Mouse (Mus musculus) kidney, postnatal 0 days (tissue): ENCODE measurements at regions not wholly inside any gene's neighbourhood (a gene's known extent, or its start where the extent isn't known, plus 50 kb on each side); places are given as distances from the start of the nearest gene placed in this dataset.

ENCODE experiments used
- ATAC-seq: fragments of 200-750 bp; cut with Nextera tagmentation; replicated peaks from 2 replicates; pipeline ENCODE4 v1.8.0; 2017; ENCODE audit warnings: low read depth, moderate number of reproducible peaks, moderate TSS enrichment, moderate library complexity; ENCODE audit not compliant: low FRiP score
- DNase-seq: peaks from one replicate; pipeline ENCODE4 v3.0.0-alpha.2; 2016; ENCODE audit warnings: low spot score
- H3K27ac ChIP-seq: fragments of 300-500 bp; sonication (generic); 2 replicates; pipeline ENCODE4 v1.5.1; 2014; ENCODE audit warnings: mild to moderate bottlenecking
- H3K27me3 ChIP-seq: fragments of 300-500 bp; sonication (generic); 2 replicates; pipeline ENCODE4 v1.6.1; 2014; ENCODE audit warnings: low read length, mixed read lengths; ENCODE audit not compliant: insufficient read depth
- H3K36me3 ChIP-seq: fragments of 300-500 bp; sonication (generic); 2 replicates; pipeline ENCODE4 v1.6.1; 2014; ENCODE audit warnings: low read length, mixed read lengths; ENCODE audit not compliant: insufficient read depth
- H3K4me1 ChIP-seq: fragments of 300-500 bp; sonication (generic); replicated peaks from 2 replicates; pipeline ENCODE4 v1.6.1; 2014; ENCODE audit warnings: antibody characterized with exemption, low read length, mixed read lengths; ENCODE audit not compliant: insufficient read depth
- H3K4me2 ChIP-seq: fragments of 300-500 bp; sonication (generic); 2 replicates; pipeline ENCODE4 v1.6.1; 2014; ENCODE audit warnings: mild to moderate bottlenecking, low read length, moderate library complexity, mixed read lengths
- H3K4me3 ChIP-seq: fragments of 300-500 bp; sonication (generic); replicated peaks from 2 replicates; pipeline ENCODE4 v1.5.1; 2014; ENCODE audit warnings: low read depth, low read length
- H3K9ac ChIP-seq: fragments of 300-500 bp; sonication (generic); 2 replicates; pipeline ENCODE4 v1.6.1; 2014; ENCODE audit warnings: low read depth, low read length
- H3K9me3 ChIP-seq: fragments of 300-500 bp; sonication (generic); replicated peaks from 2 replicates; pipeline ENCODE4 v1.6.1; 2016; ENCODE audit warnings: low read length, inconsistent platforms, mixed read lengths
- CTCF ChIP-seq: IDR thresholded peaks from 2 replicates; pipeline ENCODE4 v1.5.1; 2016; ENCODE audit warnings: antibody characterized with exemption, low read depth, mild to moderate bottlenecking, moderate library complexity
- WGBS: fragments of 180-500 bp; shearing (Covaris S2); extraction: QIAGEN DNeasy Blood & Tissue Kit; methylation state at CpG from one replicate; pipeline ENCODE4 v1.1.7; 2014; 5-methylcytosine and 5-hydroxymethylcytosine counted together

DNA sequence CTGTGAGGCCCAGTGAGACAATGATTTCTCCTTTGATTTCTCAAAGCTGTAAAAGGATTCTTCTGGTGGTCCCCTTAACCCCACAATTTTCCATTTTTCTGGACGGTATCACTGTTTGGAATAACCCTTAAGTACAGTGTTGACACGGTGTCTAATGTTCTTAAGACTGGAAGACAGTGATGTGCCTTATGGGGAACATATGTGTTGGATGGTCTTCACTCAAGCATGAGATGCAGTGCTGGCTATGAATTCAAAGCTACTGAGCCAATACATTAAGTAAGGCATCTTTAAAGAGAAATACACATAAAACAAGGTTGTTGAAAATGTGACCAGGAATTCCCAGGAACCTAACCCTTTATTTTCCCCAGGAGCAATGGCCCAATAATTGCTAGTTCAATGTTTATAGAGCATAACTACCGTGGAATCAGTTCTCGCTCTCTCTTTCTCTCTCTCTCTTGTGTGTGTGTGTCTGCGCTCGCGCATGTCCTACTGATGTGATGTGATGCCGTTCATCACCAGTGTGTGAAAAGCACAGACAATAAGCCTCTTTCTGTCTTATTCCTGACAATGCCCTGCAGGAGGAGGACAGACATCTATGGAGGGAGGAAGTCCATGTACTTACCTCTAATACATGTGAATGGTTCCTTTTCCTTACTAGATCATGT is 125.4 kb upstream of the Peli1 start:
- Histone ChIP-seq H3K4me1 (no peaks in the 10 kb centered on the region), H3K27ac (no peak overlapping the region), H3K9ac (no peak overlapping the region), H3K4me2 (no peak overlapping the region), H3K36me3 (no peaks in the 10 kb centered on the region), H3K4me3 (no peak overlapping the region), H3K9me3 (no peaks in the 10 kb centered on the region), H3K27me3 (no peaks in the 10 kb centered on the region)
- no peak for DNase-seq
- 83% methylated on average over 8 of the region's 8 CpGs for WGBS
- no peak for TF ChIP-seq CTCF
- no peak for ATAC-seq

DNA sequence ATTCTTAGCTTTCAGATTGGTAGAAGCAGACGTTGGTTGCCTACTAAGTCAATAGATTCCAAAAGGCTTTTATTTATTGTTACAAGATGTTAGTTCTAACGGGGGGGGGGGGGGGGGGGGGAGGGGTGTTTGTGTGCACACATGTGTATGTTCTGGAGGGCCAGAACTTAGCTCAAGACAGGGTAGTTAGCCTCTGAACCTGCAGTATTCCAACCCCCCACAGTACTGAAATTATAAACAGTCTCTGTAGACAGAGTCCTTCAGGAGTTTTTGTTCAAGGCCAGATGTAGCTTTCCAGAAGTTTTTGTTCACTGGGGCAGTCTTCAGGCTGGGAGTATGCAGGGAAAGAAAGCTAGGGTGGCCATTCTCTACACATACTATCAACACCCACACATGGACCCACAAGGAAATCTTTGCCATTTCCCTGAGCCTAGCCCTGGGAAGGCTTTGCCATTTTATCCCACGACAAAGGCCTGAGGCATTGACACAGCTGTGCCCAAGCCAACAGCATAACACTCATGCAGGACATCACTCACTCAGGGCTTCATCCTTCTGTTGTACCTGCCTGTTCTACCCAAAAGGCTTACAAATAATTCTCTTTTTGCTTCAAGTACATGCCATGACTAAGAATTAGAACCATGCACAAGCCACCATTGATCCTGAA is 123.6 kb upstream of the Peli1 start:
- TF ChIP-seq CTCF = no peak
- DNase-seq = no peak
- no peak for ATAC-seq
- no peaks in the 10 kb centered on the region for H3K36me3 ChIP-seq
- no peak overlapping the region for H3K27ac ChIP-seq
- H3K9ac ChIP-seq = no peak overlapping the region
- no peaks in the 10 kb centered on the region for H3K27me3 ChIP-seq
- H3K9me3 ChIP-seq = no peaks in the 10 kb centered on the region
- 52% methylated on average over 3 of the region's 3 CpGs for WGBS
- H3K4me2 ChIP-seq = no peak overlapping the region
- no peaks in the 10 kb centered on the region for H3K4me1 ChIP-seq
- H3K4me3 ChIP-seq = no peak overlapping the region

DNA sequence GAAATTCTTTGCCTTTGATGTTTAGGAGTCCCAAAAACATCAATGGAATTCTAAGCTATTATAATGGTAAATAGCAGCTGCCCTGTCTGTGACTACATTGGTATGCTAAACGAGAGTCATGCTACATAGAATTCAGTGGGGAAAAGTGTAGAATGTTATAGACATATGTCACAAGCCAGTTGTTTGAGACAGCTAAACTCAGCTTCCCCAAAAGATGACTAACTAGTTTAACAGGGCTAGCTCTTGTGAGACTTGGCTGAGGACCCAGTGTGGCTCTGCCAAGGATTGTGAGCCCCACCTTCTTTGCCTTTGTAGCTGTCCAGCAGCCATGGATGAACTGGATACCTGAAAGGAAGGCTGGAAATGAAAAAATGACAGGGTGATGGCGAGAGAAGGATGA is 122.8 kb upstream of the Peli1 start:
- Histone ChIP-seq H3K4me2 (no peak overlapping the region), H3K36me3 (no peaks in the 10 kb centered on the region), H3K9me3 (no peaks in the 10 kb centered on the region), H3K9ac (no peak overlapping the region), H3K27me3 (no peaks in the 10 kb centered on the region), H3K27ac (no peak overlapping the region), H3K4me3 (no peak overlapping the region), H3K4me1 (no peaks in the 10 kb centered on the region)
- 75% methylated on average over 2 of the region's 2 CpGs for WGBS
- no peak for DNase-seq
- no peak for ATAC-seq
- no peak for TF ChIP-seq CTCF

DNA sequence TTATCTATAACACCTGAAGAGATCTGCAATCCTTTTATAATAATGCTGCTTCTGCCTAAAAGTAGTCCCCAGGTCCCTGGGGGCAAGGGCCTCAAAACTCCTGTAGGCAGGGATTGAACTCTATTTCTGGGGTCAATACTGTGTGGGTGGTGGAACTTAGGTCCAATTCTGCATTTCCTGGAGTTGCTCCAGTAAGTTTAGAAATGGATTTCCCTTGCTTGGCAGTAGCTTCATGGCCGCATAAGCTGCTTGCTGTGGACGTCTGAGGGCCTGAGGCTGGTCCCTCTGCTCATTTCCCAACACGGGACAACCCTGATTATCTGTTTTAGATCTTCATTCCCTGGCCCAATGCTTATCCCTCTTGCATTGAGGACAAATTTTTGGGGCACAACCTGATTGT is 118.0 kb upstream of the Peli1 start:
- 69% methylated on average over 3 of the region's 3 CpGs for whole genome bisulfite sequencing
- no peak overlapping the region for H3K9ac ChIP-seq
- no peaks in the 10 kb centered on the region for H3K9me3 ChIP-seq
- no peak overlapping the region for H3K4me3 ChIP-seq
- no peaks in the 10 kb centered on the region for H3K36me3 ChIP-seq
- H3K4me2 ChIP-seq = no peak overlapping the region
- ATAC-seq (no peak), DNase-seq (no peak)
- no peak for TF ChIP-seq CTCF
- H3K27me3 ChIP-seq = no peaks in the 10 kb centered on the region
- no peaks in the 10 kb centered on the region for H3K4me1 ChIP-seq
- H3K27ac ChIP-seq = no peak overlapping the region

DNA sequence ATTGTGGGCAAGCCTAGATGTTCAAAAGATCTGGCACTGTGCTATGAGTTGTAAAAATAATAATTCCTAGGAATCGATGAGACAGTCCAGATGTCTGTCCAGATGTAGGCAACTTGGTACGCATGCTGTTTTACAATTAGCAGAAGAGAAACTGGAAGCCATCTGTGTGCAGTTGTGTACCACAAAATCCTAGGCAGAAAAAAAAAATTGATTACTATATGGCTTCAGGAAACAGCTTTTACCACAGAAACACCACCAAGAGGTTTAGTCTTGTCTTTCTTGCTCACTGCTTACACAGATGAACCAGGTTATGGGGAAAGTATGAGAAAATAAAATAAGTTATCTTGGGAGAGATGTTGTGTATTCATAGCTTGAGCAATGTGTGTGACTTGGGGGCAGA is 109.5 kb upstream of the Peli1 start:
- Histone ChIP-seq H3K4me1 (no peaks in the 10 kb centered on the region; the same call in 1 of the 2 replicates), H3K4me3 (no peak overlapping the region), H3K36me3 (no peaks in the 10 kb centered on the region), H3K9ac (no peak overlapping the region), H3K9me3 (no peaks in the 10 kb centered on the region), H3K27ac (no peak overlapping the region), H3K4me2 (no peak overlapping the region), H3K27me3 (no peaks in the 10 kb centered on the region)
- WGBS = 81% methylated on average over 2 of the region's 2 CpGs
- no peak for ATAC-seq
- no peak for DNase-seq
- TF ChIP-seq CTCF = no peak

DNA sequence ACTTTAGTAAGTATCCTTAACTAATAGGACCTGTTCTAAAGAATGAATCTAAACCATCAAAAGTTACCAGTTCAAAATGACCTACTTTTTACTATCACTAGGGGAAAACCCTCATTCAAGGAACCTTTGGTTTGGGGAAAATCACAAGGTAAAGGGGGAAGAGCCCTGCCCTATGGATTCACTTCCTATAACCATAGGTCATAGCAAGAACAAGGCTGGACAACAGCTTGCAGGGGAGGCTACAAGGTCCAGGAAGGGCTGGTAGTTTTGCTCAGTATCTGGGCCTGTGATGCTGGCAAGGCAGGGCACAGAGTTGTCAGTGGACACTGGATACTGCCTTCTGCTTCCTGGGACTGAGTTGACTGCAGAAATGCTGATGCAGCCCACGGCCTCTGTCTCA is 109.1 kb upstream of the Peli1 start:
- no peak overlapping the region for H3K27ac ChIP-seq

More for the DNA sequence above, 109.1 kb upstream of the Peli1 start:
- DNase-seq = no peak
- Histone ChIP-seq H3K36me3 (no peaks in the 10 kb centered on the region), H3K4me2 (no peak overlapping the region), H3K9ac (no peak overlapping the region), H3K4me3 (no peak overlapping the region), H3K4me1 (no peaks in the 10 kb centered on the region; the same call in 1 of the 2 replicates), H3K9me3 (no peaks in the 10 kb centered on the region), H3K27me3 (no peaks in the 10 kb centered on the region)
- no peak for TF ChIP-seq CTCF
- ATAC-seq = no peak
- 50% methylated on average over 1 of the region's 1 CpGs for WGBS
